ENCODE assay signal across 24 mouse cellular contexts in the genomic region with DNA sequence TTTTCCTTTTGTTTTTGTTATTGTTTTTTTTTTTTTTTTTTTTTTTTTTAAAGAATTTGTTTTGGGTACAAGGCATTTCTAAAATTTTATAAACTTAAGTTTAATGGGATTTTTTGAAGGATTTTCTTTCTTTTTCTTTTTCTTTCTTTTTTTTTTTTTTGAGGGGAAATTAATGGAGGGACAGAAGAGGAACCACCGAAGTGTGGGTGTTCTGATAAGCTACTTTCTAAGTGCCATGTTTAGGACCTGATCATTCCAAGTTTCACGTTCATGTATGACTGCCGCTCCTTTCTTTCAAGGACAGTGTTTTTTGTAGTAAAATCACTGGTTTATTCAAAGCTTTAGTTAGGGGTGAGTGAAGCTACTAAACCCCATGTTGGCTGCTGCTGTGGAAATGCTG. TPM values are rescaled to one million over a fixed set of nuclear protein-coding genes. Genes with fewer than 3 reads are reported as not detected.
DNase-seq lines count a peak whose midpoint lies in the region; ATAC-seq and TF ChIP-seq lines count a peak whose summit lies in the region.
"Had no signal": no experiment of that assay in that cellular context is flagged by ENCODE, and none has a peak within 500 bp of the region (broad histone marks: within the 10 kb centered on the region; RNA-seq: fewer than 3 reads in every experiment).

No protein-coding gene starts in this region.

- no peak for DNase-seq in liver, embryonic 11.5 days (ENCODE audit: low spot score)
- no peak for DNase-seq in liver, embryonic 13.5 days
- DNase-seq in liver (no peak), MEL (ENCODE audit: low read depth, low spot score) (peak; percentile 78), MEL-GATA-1-ER (ENCODE audit: extremely low read depth, low read depth) (peak; percentile 59)
- DNase-seq in frontal cortex, postnatal 14 days (ENCODE audit: low spot score in 2 of 2) = no peak
- no peak for DNase-seq in left cerebral cortex, adult 8-10 months (ENCODE audit: low spot score in 2 of 2)
- DNase-seq: adrenal gland, adult 2 months; adrenal gland, adult 8-10 months; adrenal gland, postnatal 10 days; adrenal gland, postnatal 14 days; adrenal gland, postnatal 25 days; adrenal gland, postnatal 36 days; B cell, adult 2 months; cerebellum, adult 11 months; cerebellum, adult 11-12 months; cerebellum, adult 18-20 months; cerebellum, adult 2 months had no signal

- TF ChIP-seq EP300 in MEL (IDR thresholded peaks at IDR 0.05; ENCODE audit: low read depth in 1 of 2, low read length in 2 of 2) = peak; percentile 74 to 91

- 0 out of 2 replicates have a peak overlapping the region, but pooled peaks have one; percentile 48 for H3K27ac ChIP-seq in liver, embryonic 12.5 days
- H3K27ac ChIP-seq in liver, embryonic 11.5 days (ENCODE audit: low read depth, low read length) = no peak overlapping the region
- no peak overlapping the region for H3K27ac ChIP-seq in liver, embryonic 13.5 days
- peak overlapping the region; percentile 78 for H3K27ac ChIP-seq in MEL (ENCODE audit: control insufficient read depth, low read depth, low read length)

- no peak overlapping the region for H3K4me2 ChIP-seq in liver, embryonic 12.5 days
- H3K4me2 ChIP-seq in liver, embryonic 11.5 days = no peak overlapping the region
- H3K4me2 ChIP-seq in liver, embryonic 13.5 days = no peak overlapping the region

- H3K4me3 ChIP-seq in liver, embryonic 12.5 days = no peak overlapping the region
- no peak overlapping the region for H3K4me3 ChIP-seq in liver, embryonic 11.5 days (ENCODE audit: low read depth, low read length)
- H3K4me3 ChIP-seq in liver, embryonic 13.5 days (replicated peaks) = no peak overlapping the region
- no peak overlapping the region; a peak in 1 of 4 replicates for H3K4me3 ChIP-seq in MEL (ENCODE audit: control insufficient read depth in 1 of 2, insufficient read depth in 1 of 2, low read depth in 2 of 2, low read length in 2 of 2)

- WGBS in liver, embryonic 12.5 days (ENCODE audit: insufficient replicate concordance) = 31% methylated on average over 3 of the region's 3 CpGs
- WGBS in liver, embryonic 11.5 days = 49% methylated on average over 3 of the region's 3 CpGs
- WGBS in liver, embryonic 13.5 days (ENCODE audit: insufficient replicate concordance) = 24% methylated on average over 3 of the region's 3 CpGs

- no peak for TF ChIP-seq CTCF in MEL (IDR thresholded peaks at IDR 0.05 in 2 of 3, conservative IDR thresholded peaks at IDR 0.05 in 1 of 3; ENCODE audit: control insufficient read depth in 1 of 3, insufficient read depth in 1 of 3, low read depth in 2 of 3, low read length in 3 of 3, poor library complexity in 1 of 3, severe bottlenecking in 1 of 3)

- H3K27me3 ChIP-seq in liver, embryonic 12.5 days (replicated peaks) = no peaks in the 10 kb centered on the region
- H3K27me3 ChIP-seq in liver, embryonic 11.5 days (replicated peaks; ENCODE audit: control insufficient read depth, insufficient read depth, low read length) = no peaks in the 10 kb centered on the region
- H3K27me3 ChIP-seq in liver, embryonic 13.5 days = no peaks in the 10 kb centered on the region
- H3K27me3 ChIP-seq in MEL (ENCODE audit: control insufficient read depth in 1 of 2, insufficient read depth in 2 of 2, low read length in 2 of 2) = no peaks in the 10 kb centered on the region
- H3K27me3 ChIP-seq: CH12.LX, Patski had no signal

- TF ChIP-seq POLR2A in MEL (IDR thresholded peaks at IDR 0.05; ENCODE audit: control insufficient read depth in 1 of 2, insufficient read depth in 1 of 2, low read depth in 1 of 2, low read length in 2 of 2, poor library complexity in 1 of 2) = no peak

- ATAC-seq in liver, embryonic 12.5 days = no peak
- no peak for ATAC-seq in liver, embryonic 11.5 days (replicated peaks; ENCODE audit: low FRiP score)
- no peak for ATAC-seq in liver, embryonic 13.5 days (ENCODE audit: low read depth)
- ATAC-seq: activated CD4-positive, CD25-positive, alpha-beta regulatory T cell, adult 4 months; CD4-positive, CD25-positive, alpha-beta regulatory T cell, adult 4 months; Patski had no signal

- H3K9ac ChIP-seq in liver, embryonic 12.5 days = no peak overlapping the region
- no peak overlapping the region for H3K9ac ChIP-seq in liver, embryonic 11.5 days (ENCODE audit: low read depth, low read length)
- H3K9ac ChIP-seq in liver, embryonic 13.5 days = 0 out of 2 replicates have a peak overlapping the region, but pooled peaks have one; percentile 11
- H3K9ac ChIP-seq in MEL (ENCODE audit: control insufficient read depth, low read depth, low read length, poor library complexity, severe bottlenecking) = peak overlapping the region; percentile 41

- H3K79me2 ChIP-seq in MEL (ENCODE audit: control insufficient read depth, insufficient read depth, low read length, poor library complexity) = no peaks in the 10 kb centered on the region

- H3K36me3 ChIP-seq in liver, embryonic 12.5 days = peaks cover 63% of the 10 kb centered on the region
- peaks cover 13% of the 10 kb centered on the region for H3K36me3 ChIP-seq in liver, embryonic 11.5 days (ENCODE audit: control insufficient read depth, insufficient read depth, low read length)
- H3K36me3 ChIP-seq in liver, embryonic 13.5 days = peaks cover 46% of the 10 kb centered on the region
- peaks cover 14 to 25% of the 10 kb centered on the region in 2 experiments for H3K36me3 ChIP-seq in MEL (ENCODE audit: control insufficient read depth in 1 of 2, insufficient read depth in 2 of 2, low read length in 2 of 2)

- H3K4me1 ChIP-seq in liver, embryonic 12.5 days = peaks cover 3% of the 10 kb centered on the region; the same call in 1 of the 2 replicates
- H3K4me1 ChIP-seq in liver, embryonic 11.5 days (replicated peaks; ENCODE audit: control insufficient read depth, insufficient read depth, low read length) = no peaks in the 10 kb centered on the region
- H3K4me1 ChIP-seq in liver, embryonic 13.5 days (replicated peaks) = no peaks in the 10 kb centered on the region
- H3K4me1 ChIP-seq in MEL (ENCODE audit: control insufficient read depth in 1 of 2, insufficient read depth in 2 of 2, low read length in 2 of 2) = peaks cover 11 to 26% of the 10 kb centered on the region in 2 experiments

- no peak for TF ChIP-seq RAD21 in MEL (IDR thresholded peaks at IDR 0.05; ENCODE audit: low read depth, low read length)

- no peaks in the 10 kb centered on the region; the same call in 1 of the 2 replicates for H3K9me3 ChIP-seq in liver, embryonic 12.5 days (replicated peaks)
- no peaks in the 10 kb centered on the region for H3K9me3 ChIP-seq in liver, embryonic 11.5 days (ENCODE audit: control insufficient read depth, low read length)
- H3K9me3 ChIP-seq in liver, embryonic 13.5 days (replicated peaks) = no peaks in the 10 kb centered on the region
- H3K9me3 ChIP-seq in MEL (replicated peaks; ENCODE audit: insufficient read depth, low read length) = no peaks in the 10 kb centered on the region
- H3K9me3 ChIP-seq: G1E had no signal

TF ChIP-seq in MEL, 35 proteins besides CTCF, POLR2A, EP300 and RAD21 (continues in another document):
- no peak for TF ChIP-seq MAX (IDR thresholded peaks at IDR 0.05; ENCODE audit: low read length)
- TF ChIP-seq CHD1 (IDR thresholded peaks at IDR 0.05; ENCODE audit: low read depth, low read length) = peak; percentile 97; the same call in 1 of the 2 replicates
- peak; percentile 52; the same call in 1 of the 2 replicates for TF ChIP-seq MXI1 (IDR thresholded peaks at IDR 0.05; ENCODE audit: low read depth, low read length)
- TF ChIP-seq GATA1 (IDR thresholded peaks at IDR 0.05; ENCODE audit: low read depth, low read length) = peak; percentile 82
- no peak for TF ChIP-seq POLR2AphosphoS5 (IDR thresholded peaks at IDR 0.05; ENCODE audit: borderline replicate concordance, low read depth, low read length)
- TF ChIP-seq GABPA (IDR thresholded peaks at IDR 0.05; ENCODE audit: low read depth, low read length) = no peak
- TF ChIP-seq KAT2A (conservative IDR thresholded peaks at IDR 0.05; ENCODE audit: low read depth, low read length) = no peak
- no peak for TF ChIP-seq ZC3H11A (IDR thresholded peaks at IDR 0.05; ENCODE audit: low read depth, low read length)
- peak; percentile 18; the same call in 1 of the 2 replicates for TF ChIP-seq ETS1 (IDR thresholded peaks at IDR 0.05; ENCODE audit: low read depth, low read length)
- TF ChIP-seq POLR2AphosphoS2 (IDR thresholded peaks at IDR 0.05; ENCODE audit: low read length) = peak; percentile 42; the same call in 1 of the 2 replicates
- no peak for TF ChIP-seq ZKSCAN1 (IDR thresholded peaks at IDR 0.05; ENCODE audit: low read depth, low read length)
- TF ChIP-seq JUND (IDR thresholded peaks at IDR 0.05; ENCODE audit: low read depth, low read length) = no peak

RNA-seq across cellular contexts. Expression of a gene that starts 14.9 kb away (rescaled TPM):
- polyA plus RNA-seq in liver, embryonic 12.5 days (2016; fragmentation: Nextera tagmentation; extraction: Ambion mirVana) = 26.4 and 27.1 TPM in 2 replicates
- 48.6 and 53.8 TPM in 2 replicates for polyA plus RNA-seq in liver, embryonic 11.5 days (2014; fragmentation: Nextera tagmentation; extraction: Ambion mirVana)
- polyA plus RNA-seq in liver, embryonic 13.5 days (2015; fragmentation: Nextera tagmentation; extraction: Ambion mirVana) = 17.1 and 23.4 TPM in 2 replicates
- total RNA-seq in MEL (2012; rRNA removed) = 33.4 and 37.0 TPM in 2 replicates
- 10 to 100 TPM in 1 of 2 experiments, not detected in 1; 55.6 TPM for polyA plus RNA-seq in MEL (2012; ENCODE audit: insufficient read depth in 1 of 2, insufficient read length in 2 of 2, low read depth in 1 of 2, low replicate concordance in 2 of 2, missing spikeins in 1 of 2)
- total RNA-seq in left cerebral cortex, adult 8-10 months (2022) = 10 to 100 TPM; 54.0 to 59.6 (median 58.1) TPM

RNA-seq across cellular contexts. Expression of a gene that starts 15.2 kb away (rescaled TPM):
- polyA plus RNA-seq in liver, embryonic 12.5 days (2016; fragmentation: Nextera tagmentation; extraction: Ambion mirVana) = 64.0 and 65.8 TPM in 2 replicates
- 95.9 and 103 TPM in 2 replicates for polyA plus RNA-seq in liver, embryonic 11.5 days (2014; fragmentation: Nextera tagmentation; extraction: Ambion mirVana)
- 58.6 and 66.2 TPM in 2 replicates for polyA plus RNA-seq in liver, embryonic 13.5 days (2015; fragmentation: Nextera tagmentation; extraction: Ambion mirVana)
- 71.3 and 81.9 TPM in 2 replicates for total RNA-seq in MEL (2012; rRNA removed)
- polyA plus RNA-seq in MEL (2012; ENCODE audit: insufficient read depth in 1 of 2, insufficient read length in 2 of 2, low read depth in 1 of 2, low replicate concordance in 2 of 2, missing spikeins in 1 of 2) = 10 to 100 TPM in 1 of 2 experiments, not detected in 1; 75.9 TPM
- total RNA-seq in left cerebral cortex, adult 8-10 months (2022) = 10 to 100 TPM; 39.9 to 52.1 (median 45.4) TPM

RNA-seq across cellular contexts. Expression of a gene that starts 37.2 kb away (rescaled TPM):
- 24.2 and 24.4 TPM in 2 replicates for polyA plus RNA-seq in liver, embryonic 12.5 days (2016; fragmentation: Nextera tagmentation; extraction: Ambion mirVana)
- polyA plus RNA-seq in liver, embryonic 11.5 days (2014; fragmentation: Nextera tagmentation; extraction: Ambion mirVana) = 48.2 and 50.1 TPM in 2 replicates
- 19.3 and 23.4 TPM in 2 replicates for polyA plus RNA-seq in liver, embryonic 13.5 days (2015; fragmentation: Nextera tagmentation; extraction: Ambion mirVana)
- total RNA-seq in MEL (2012; rRNA removed) = 19.7 and 30.0 TPM in 2 replicates
- polyA plus RNA-seq in MEL (2012; ENCODE audit: insufficient read depth in 1 of 2, insufficient read length in 2 of 2, low read depth in 1 of 2, low replicate concordance in 2 of 2, missing spikeins in 1 of 2) = 10 to 100 TPM in 1 of 2 experiments, not detected in 1; 37.6 TPM
- 100 to 1,000 TPM in 2 of 4 experiments, 10 to 100 TPM in 2; 95.8 to 102 (median 98.8) TPM for total RNA-seq in left cerebral cortex, adult 8-10 months (2022)

Comparison
In these comparisons a context has a peak if more than half of its experiments do, and no peak if none do; other contexts are left out.
1. H3K27ac ChIP-seq: peak in liver, embryonic 12.5 days (single experiment) and MEL (single experiment); none in liver, embryonic 11.5 days (single experiment) and liver, embryonic 13.5 days (single experiment).
2. H3K9ac ChIP-seq: peak in liver, embryonic 13.5 days (single experiment) and MEL (single experiment); none in liver, embryonic 12.5 days (single experiment) and liver, embryonic 11.5 days (single experiment).
3. DNase-seq: peak in MEL (single experiment) and MEL-GATA-1-ER (single experiment); none in liver, embryonic 11.5 days (single experiment), liver, embryonic 13.5 days (single experiment), liver (single experiment), frontal cortex, postnatal 14 days (0 of 2) and left cerebral cortex, adult 8-10 months (0 of 2).